Mouse (Mus musculus) spleen, embryonic (tissue): ENCODE results near the gene Olfr1355.
"Not testable (repeated sequence)": the region's sequence is repeated elsewhere in the genome, so short reads cannot be mapped to it uniquely, and the experiment has no call there.

Experiments used
- CTCF ChIA-PET: fragments of 350-600 bp; sonication (Branson Sonifier 250); formaldehyde crosslinking; loops from one replicate; lab custom pipeline; 2022; lab: Charles Lee

Gene Olfr1355

GRCm38 (mm10) chr10:78875240-78875639, at the start of gene Olfr1355:
Olfr1355 (plus strand) TSS chr10:78875540.
- CTCF ChIA-PET, result no interaction called here

GRCm38 (mm10) chr10:78840456-78840855, 34.9 kb upstream of the Olfr1355 start:
- CTCF ChIA-PET, result not testable (repeated sequence)

GRCm38 (mm10) chr10:78852066-78852465, 23.3 kb upstream of the Olfr1355 start, which contains the start of gene Olfr1356:
Olfr1356 (minus strand) TSS chr10:78852166.
- CTCF ChIA-PET, result no interaction called here

- CTCF ChIA-PET, result not testable (repeated sequence)
These were observed 37.5 kb downstream of the Olfr1355 start, which contains the start of gene Olfr1354 for GRCm38 (mm10) chr10:78912871-78913270. Olfr1354 (plus strand) TSS chr10:78913171.
